Mouse (Mus musculus): Measurements from ENCODE around the gene Nav3. TPM values are rescaled to one million over a fixed set of nuclear protein-coding genes. Genes with fewer than 3 reads are reported as not detected.

The Nav3 gene
- polyA plus RNA-seq, 1 experiment from 2014 or later = 1.2 TPM

GRCm38 (mm10) chr10:109866063-109866462, 589.9 kb downstream of the Nav3 start:
- no peaks in the 10 kb centered on the region for H3K36me3 ChIP-seq (ENCODE audit: control insufficient read depth, insufficient read depth, low read length)
- 77% methylated on average over 2 of the region's 2 CpGs for WGBS
- H3K27me3 ChIP-seq (ENCODE audit: control insufficient read depth, insufficient read depth, low read depth, low read length) = no peaks in the 10 kb centered on the region
- no peak overlapping the region for H3K4me3 ChIP-seq (ENCODE audit: low read length)
- H3K9me3 ChIP-seq (ENCODE audit: control insufficient read depth, low read length) = no peaks in the 10 kb centered on the region
- H3K4me2 ChIP-seq (ENCODE audit: low read depth, low read length) = no peak overlapping the region
- no peak for ATAC-seq (ENCODE audit: low read depth)
- H3K4me1 ChIP-seq (replicated peaks; ENCODE audit: control insufficient read depth, insufficient read depth, low read length) = no peaks in the 10 kb centered on the region
- H3K27ac ChIP-seq (ENCODE audit: low read length) = no peak overlapping the region
- no peak overlapping the region for H3K9ac ChIP-seq (ENCODE audit: low read length)

DNA sequence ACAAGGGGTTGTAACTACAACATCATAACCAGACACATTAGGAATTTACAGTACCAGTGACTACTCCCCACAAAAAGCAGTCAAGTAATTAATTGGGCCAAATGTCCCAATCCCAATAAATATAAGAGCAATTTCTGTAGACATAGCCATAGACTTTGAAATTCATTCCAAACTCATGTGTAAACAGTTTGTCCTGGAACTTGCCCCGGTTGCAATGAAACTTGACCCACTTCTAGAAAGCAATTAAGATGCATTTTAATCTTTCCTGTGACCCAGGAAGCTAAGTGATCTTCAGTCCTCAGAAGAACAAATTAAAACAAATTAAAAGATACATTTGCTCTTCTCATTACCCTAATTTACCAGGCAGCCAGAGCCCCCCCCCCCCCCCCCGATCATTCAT, 590.6 kb downstream of the Nav3 start:
- ATAC-seq (ENCODE audit: low read depth) = no peak
- no peaks in the 10 kb centered on the region for H3K9me3 ChIP-seq (ENCODE audit: control insufficient read depth, low read length)
- 16% methylated on average over 1 of the region's 2 CpGs for WGBS
- no peaks in the 10 kb centered on the region for H3K36me3 ChIP-seq (ENCODE audit: control insufficient read depth, insufficient read depth, low read length)
- H3K27ac ChIP-seq (ENCODE audit: low read length) = no peak overlapping the region
- no peak overlapping the region for H3K4me2 ChIP-seq (ENCODE audit: low read depth, low read length)
- H3K9ac ChIP-seq (ENCODE audit: low read length) = no peak overlapping the region
- H3K4me3 ChIP-seq (ENCODE audit: low read length) = no peak overlapping the region
- no peaks in the 10 kb centered on the region for H3K4me1 ChIP-seq (replicated peaks; ENCODE audit: control insufficient read depth, insufficient read depth, low read length)
- H3K27me3 ChIP-seq (ENCODE audit: control insufficient read depth, insufficient read depth, low read depth, low read length) = no peaks in the 10 kb centered on the region

GRCm38 (mm10) chr10:109864708-109865107, 591.3 kb downstream of the Nav3 start:
- Histone ChIP-seq H3K27ac (ENCODE audit: low read length) (no peak overlapping the region), H3K4me3 (ENCODE audit: low read length) (no peak overlapping the region), H3K36me3 (ENCODE audit: control insufficient read depth, insufficient read depth, low read length) (no peaks in the 10 kb centered on the region), H3K9me3 (ENCODE audit: control insufficient read depth, low read length) (no peaks in the 10 kb centered on the region), H3K4me1 (replicated peaks; ENCODE audit: control insufficient read depth, insufficient read depth, low read length) (no peaks in the 10 kb centered on the region), H3K4me2 (ENCODE audit: low read depth, low read length) (0 out of 2 replicates have a peak overlapping the region, but pooled peaks have one; percentile 1), H3K9ac (ENCODE audit: low read length) (no peak overlapping the region), H3K27me3 (ENCODE audit: control insufficient read depth, insufficient read depth, low read depth, low read length) (no peaks in the 10 kb centered on the region)
- WGBS = 13% methylated on average over 4 of the region's 4 CpGs
- no peak for ATAC-seq (ENCODE audit: low read depth)

GRCm38 (mm10) chr10:109861275-109861674, 594.7 kb downstream of the Nav3 start:
- Histone ChIP-seq H3K36me3 (ENCODE audit: control insufficient read depth, insufficient read depth, low read length) (no peaks in the 10 kb centered on the region), H3K4me2 (ENCODE audit: low read depth, low read length) (no peak overlapping the region), H3K27ac (ENCODE audit: low read length) (no peak overlapping the region), H3K4me1 (replicated peaks; ENCODE audit: control insufficient read depth, insufficient read depth, low read length) (no peaks in the 10 kb centered on the region), H3K9me3 (ENCODE audit: control insufficient read depth, low read length) (no peaks in the 10 kb centered on the region), H3K4me3 (ENCODE audit: low read length) (no peak overlapping the region), H3K9ac (ENCODE audit: low read length) (no peak overlapping the region), H3K27me3 (ENCODE audit: control insufficient read depth, insufficient read depth, low read depth, low read length) (no peaks in the 10 kb centered on the region)
- no peak for ATAC-seq (ENCODE audit: low read depth)
- WGBS = 44% methylated on average over 2 of the region's 2 CpGs

GRCm38 (mm10) chr10:109858568-109858967, 597.4 kb downstream of the Nav3 start:
- Histone ChIP-seq H3K4me1 (replicated peaks; ENCODE audit: control insufficient read depth, insufficient read depth, low read length) (no peaks in the 10 kb centered on the region), H3K27me3 (ENCODE audit: control insufficient read depth, insufficient read depth, low read depth, low read length) (no peaks in the 10 kb centered on the region), H3K36me3 (ENCODE audit: control insufficient read depth, insufficient read depth, low read length) (no peaks in the 10 kb centered on the region), H3K9ac (ENCODE audit: low read length) (no peak overlapping the region), H3K4me3 (ENCODE audit: low read length) (no peak overlapping the region), H3K9me3 (ENCODE audit: control insufficient read depth, low read length) (no peaks in the 10 kb centered on the region), H3K4me2 (ENCODE audit: low read depth, low read length) (no peak overlapping the region), H3K27ac (ENCODE audit: low read length) (no peak overlapping the region)
- 71% methylated on average over 2 of the region's 2 CpGs for WGBS
- ATAC-seq (ENCODE audit: low read depth) = no peak

- no peak overlapping the region for H3K9ac ChIP-seq (ENCODE audit: low read length)
- H3K27me3 ChIP-seq (ENCODE audit: control insufficient read depth, insufficient read depth, low read depth, low read length) = no peaks in the 10 kb centered on the region
- ATAC-seq (ENCODE audit: low read depth) = peak; percentile 52; the same call in 1 of the 2 replicates
- H3K27ac ChIP-seq (ENCODE audit: low read length) = no peak overlapping the region
- no peaks in the 10 kb centered on the region for H3K9me3 ChIP-seq (ENCODE audit: control insufficient read depth, low read length)
- 33% methylated on average over 7 of the region's 7 CpGs for WGBS
- no peaks in the 10 kb centered on the region for H3K36me3 ChIP-seq (ENCODE audit: control insufficient read depth, insufficient read depth, low read length)
- no peak overlapping the region for H3K4me2 ChIP-seq (ENCODE audit: low read depth, low read length)
- no peaks in the 10 kb centered on the region for H3K4me1 ChIP-seq (replicated peaks; ENCODE audit: control insufficient read depth, insufficient read depth, low read length)
- H3K4me3 ChIP-seq (ENCODE audit: low read length) = no peak overlapping the region
These were observed 603.6 kb downstream of the Nav3 start for GRCm38 (mm10) chr10:109852392-109852791.

- no peak overlapping the region for H3K4me2 ChIP-seq (ENCODE audit: low read depth, low read length)
- no peak overlapping the region for H3K27ac ChIP-seq (ENCODE audit: low read length)
- H3K4me1 ChIP-seq (replicated peaks; ENCODE audit: control insufficient read depth, insufficient read depth, low read length) = no peaks in the 10 kb centered on the region
- no peaks in the 10 kb centered on the region for H3K36me3 ChIP-seq (ENCODE audit: control insufficient read depth, insufficient read depth, low read length)
- no peaks in the 10 kb centered on the region for H3K27me3 ChIP-seq (ENCODE audit: control insufficient read depth, insufficient read depth, low read depth, low read length)
- H3K9ac ChIP-seq (ENCODE audit: low read length) = no peak overlapping the region
- no peak for ATAC-seq (ENCODE audit: low read depth)
- H3K4me3 ChIP-seq (ENCODE audit: low read length) = no peak overlapping the region
- 51% methylated on average over 4 of the region's 4 CpGs for WGBS
- no peaks in the 10 kb centered on the region for H3K9me3 ChIP-seq (ENCODE audit: control insufficient read depth, low read length)
These were observed 608.4 kb downstream of the Nav3 start for GRCm38 (mm10) chr10:109847631-109848030.

- H3K9me3 ChIP-seq (ENCODE audit: control insufficient read depth, low read length) = no peaks in the 10 kb centered on the region
- H3K27me3 ChIP-seq (ENCODE audit: control insufficient read depth, insufficient read depth, low read depth, low read length) = no peaks in the 10 kb centered on the region
- no peak overlapping the region for H3K4me3 ChIP-seq (ENCODE audit: low read length)
- no peak overlapping the region for H3K4me2 ChIP-seq (ENCODE audit: low read depth, low read length)
- H3K9ac ChIP-seq (ENCODE audit: low read length) = no peak overlapping the region
- H3K36me3 ChIP-seq (ENCODE audit: control insufficient read depth, insufficient read depth, low read length) = no peaks in the 10 kb centered on the region
- H3K27ac ChIP-seq (ENCODE audit: low read length) = no peak overlapping the region
- H3K4me1 ChIP-seq (replicated peaks; ENCODE audit: control insufficient read depth, insufficient read depth, low read length) = no peaks in the 10 kb centered on the region
- WGBS = 63% methylated on average over 4 of the region's 4 CpGs
- ATAC-seq (ENCODE audit: low read depth) = no peak
These were observed 612.3 kb downstream of the Nav3 start for GRCm38 (mm10) chr10:109843661-109844060.

- Histone ChIP-seq H3K4me1 (replicated peaks; ENCODE audit: control insufficient read depth, insufficient read depth, low read length) (no peaks in the 10 kb centered on the region), H3K4me3 (ENCODE audit: low read length) (peak overlapping the region; percentile 11), H3K9me3 (ENCODE audit: control insufficient read depth, low read length) (no peaks in the 10 kb centered on the region), H3K4me2 (ENCODE audit: low read depth, low read length) (peak overlapping the region; percentile 22), H3K27ac (ENCODE audit: low read length) (no peak overlapping the region), H3K9ac (ENCODE audit: low read length) (no peak overlapping the region), H3K36me3 (ENCODE audit: control insufficient read depth, insufficient read depth, low read length) (no peaks in the 10 kb centered on the region), H3K27me3 (ENCODE audit: control insufficient read depth, insufficient read depth, low read depth, low read length) (no peaks in the 10 kb centered on the region)
- 29% methylated on average over 18 of the region's 18 CpGs for WGBS
- no peak for ATAC-seq (ENCODE audit: low read depth)
These were observed 623.2 kb downstream of the Nav3 start for GRCm38 (mm10) chr10:109832768-109833291.
